Mouse (Mus musculus) heart, embryonic 16.5 days (tissue): ENCODE measurements around the gene Lrrc8b. TPM values are rescaled to one million over a fixed set of nuclear protein-coding genes. Genes with fewer than 3 reads are reported as not detected.

Source experiments
- ATAC-seq: fragments of 200-750 bp; cut with Nextera tagmentation; replicated peaks from 2 replicates; pipeline ENCODE4 v1.8.0; 2017; ENCODE audit warnings: moderate number of reproducible peaks; ENCODE audit not compliant: insufficient read depth, low FRiP score; ENCODE audit errors: extremely low read depth
- H3K27ac ChIP-seq: fragments of 300-500 bp; sonication (generic); 2 replicates; pipeline ENCODE4 v1.5.1; 2014; ENCODE audit warnings: mild to moderate bottlenecking, low read length, control low read depth, moderate library complexity
- H3K27me3 ChIP-seq: fragments of 300-500 bp; sonication (generic); 2 replicates; pipeline ENCODE4 v1.6.1; 2014; ENCODE audit warnings: low read length, mixed read lengths; ENCODE audit not compliant: control insufficient read depth, insufficient read depth
- H3K36me3 ChIP-seq: fragments of 300-500 bp; sonication (generic); 2 replicates; pipeline ENCODE4 v1.6.1; 2014; ENCODE audit not compliant: control insufficient read depth, insufficient read depth
- H3K4me1 ChIP-seq: fragments of 300-500 bp; sonication (generic); 2 replicates; pipeline ENCODE4 v1.6.1; 2014; ENCODE audit warnings: low read length, mixed read lengths; ENCODE audit not compliant: control insufficient read depth, insufficient read depth
- H3K4me2 ChIP-seq: fragments of 300-500 bp; sonication (generic); 2 replicates; pipeline ENCODE4 v1.6.1; 2014; ENCODE audit warnings: low read depth, mild to moderate bottlenecking, control low read depth, low read length
- H3K4me3 ChIP-seq: fragments of 300-500 bp; sonication (generic); 2 replicates; pipeline ENCODE4 v1.5.1; 2014; ENCODE audit warnings: mild to moderate bottlenecking, control low read depth, low read length
- H3K9ac ChIP-seq: fragments of 300-500 bp; sonication (generic); 2 replicates; pipeline ENCODE4 v1.6.1; 2014; ENCODE audit warnings: low read length, control low read depth
- H3K9me3 ChIP-seq: fragments of 300-500 bp; sonication (generic); replicated peaks from 2 replicates; pipeline ENCODE4 v1.6.1; 2016; ENCODE audit warnings: low read length; ENCODE audit not compliant: control insufficient read depth
- WGBS: fragments of 180-500 bp; shearing (Covaris S2); extraction: QIAGEN DNeasy Blood & Tissue Kit; methylation state at CpG from one replicate; pipeline ENCODE4 v1.1.7; 2014; 5-methylcytosine and 5-hydroxymethylcytosine counted together
- polyA plus RNA-seq: library from polyadenylated mRNA; unstranded; fragments of >200 nt; fragmentation: Nextera tagmentation; extraction: Ambion mirVana; gene quantifications from 2 replicates; pipeline ENCODE4 v1.2.1, GENCODE M21; 2015

Lrrc8b gene
- polyA plus RNA-seq, result 3.1 and 3.2 TPM in 2 replicates

GRCm38 (mm10) chr5:105415198-105415791, at the start of gene Lrrc8b:
TSS of gene Lrrc8b (plus strand) at chr5:105415775.
- H3K27ac ChIP-seq, result peak within 1 kb of the TSS; percentile 84
- peak; percentile 95 for ATAC-seq
- peak within 1 kb of the TSS; percentile 99 for H3K4me2 ChIP-seq
- H3K9me3 ChIP-seq, result no peaks in the 10 kb centered on the region
- peak within 1 kb of the TSS; percentile 97 for H3K9ac ChIP-seq
- no peaks in the 10 kb centered on the region for H3K36me3 ChIP-seq
- peak within 1 kb of the TSS; percentile 92 for H3K4me3 ChIP-seq
- under 1% methylated on average over 63 of the region's 63 CpGs for WGBS
- H3K27me3 ChIP-seq, result no peaks in the 10 kb centered on the region
- H3K4me1 ChIP-seq, result peaks cover 6% of the 10 kb centered on the region; the same call in 1 of the 2 replicates

GRCm38 (mm10) chr5:105381482-105381881, 34.1 kb upstream of the Lrrc8b start:
- H3K4me3 ChIP-seq, result no peak overlapping the region
- no peak overlapping the region for H3K9ac ChIP-seq
- WGBS, result 74% methylated on average over 2 of the region's 2 CpGs
- H3K27me3 ChIP-seq, result no peaks in the 10 kb centered on the region
- H3K27ac ChIP-seq, result no peak overlapping the region
- ATAC-seq, result no peak
- no peak overlapping the region for H3K4me2 ChIP-seq
- no peaks in the 10 kb centered on the region for H3K36me3 ChIP-seq
- no peaks in the 10 kb centered on the region for H3K9me3 ChIP-seq
- no peaks in the 10 kb centered on the region for H3K4me1 ChIP-seq

GRCm38 (mm10) chr5:105390346-105390745, 25.2 kb upstream of the Lrrc8b start:
- H3K27ac ChIP-seq, result no peak overlapping the region
- 83% methylated on average over 2 of the region's 2 CpGs for WGBS
- no peaks in the 10 kb centered on the region for H3K27me3 ChIP-seq
- no peaks in the 10 kb centered on the region for H3K4me1 ChIP-seq
- H3K9ac ChIP-seq, result no peak overlapping the region
- peaks cover 16% of the 10 kb centered on the region for H3K9me3 ChIP-seq
- H3K4me2 ChIP-seq, result no peak overlapping the region
- no peaks in the 10 kb centered on the region for H3K36me3 ChIP-seq
- ATAC-seq, result no peak
- H3K4me3 ChIP-seq, result no peak overlapping the region

GRCm38 (mm10) chr5:105393731-105394130, 21.8 kb upstream of the Lrrc8b start:
- Histone ChIP-seq H3K9me3 (peaks cover 16% of the 10 kb centered on the region), H3K4me3 (no peak overlapping the region), H3K27me3 (no peaks in the 10 kb centered on the region; the same call in 1 of the 2 replicates), H3K4me2 (no peak overlapping the region), H3K4me1 (no peaks in the 10 kb centered on the region), H3K36me3 (no peaks in the 10 kb centered on the region), H3K27ac (no peak overlapping the region), H3K9ac (no peak overlapping the region)
- no peak for ATAC-seq
- WGBS, result 85% methylated on average over 6 of the region's 6 CpGs

GRCm38 (mm10) chr5:105395188-105395587, 20.4 kb upstream of the Lrrc8b start:
- no peak overlapping the region for H3K9ac ChIP-seq
- WGBS, result 82% methylated on average over 4 of the region's 4 CpGs
- H3K4me3 ChIP-seq, result no peak overlapping the region
- H3K4me1 ChIP-seq, result no peaks in the 10 kb centered on the region
- peaks cover 16% of the 10 kb centered on the region for H3K9me3 ChIP-seq
- H3K36me3 ChIP-seq, result no peaks in the 10 kb centered on the region
- ATAC-seq, result no peak
- no peaks in the 10 kb centered on the region; the same call in 1 of the 2 replicates for H3K27me3 ChIP-seq
- H3K27ac ChIP-seq, result no peak overlapping the region
- H3K4me2 ChIP-seq, result no peak overlapping the region

- no peak overlapping the region for H3K27ac ChIP-seq
- no peaks in the 10 kb centered on the region for H3K4me1 ChIP-seq
- H3K9me3 ChIP-seq, result peaks cover 4% of the 10 kb centered on the region; the same call in 1 of the 2 replicates
- no peaks in the 10 kb centered on the region; the same call in 1 of the 2 replicates for H3K27me3 ChIP-seq
- 79% methylated on average over 6 of the region's 6 CpGs for WGBS
- H3K36me3 ChIP-seq, result no peaks in the 10 kb centered on the region
- no peak overlapping the region for H3K9ac ChIP-seq
- no peak overlapping the region for H3K4me3 ChIP-seq
- no peak overlapping the region for H3K4me2 ChIP-seq
- ATAC-seq, result no peak
Measured at GRCm38 (mm10) chr5:105398966-105399365, 16.6 kb upstream of the Lrrc8b start.

- H3K9ac ChIP-seq, result no peak overlapping the region
- ATAC-seq, result 0 out of 2 replicates have a peak, but pooled peaks have one; percentile 18
- H3K4me1 ChIP-seq, result no peaks in the 10 kb centered on the region
- no peaks in the 10 kb centered on the region; the same call in 1 of the 2 replicates for H3K27me3 ChIP-seq
- H3K36me3 ChIP-seq, result no peaks in the 10 kb centered on the region
- H3K4me3 ChIP-seq, result peak overlapping the region; percentile 28
- no peak overlapping the region for H3K27ac ChIP-seq
- 0 out of 2 replicates have a peak, but pooled peaks cover under 1% of the 10 kb centered on the region for H3K9me3 ChIP-seq
- 35% methylated on average over 13 of the region's 13 CpGs for WGBS
- H3K4me2 ChIP-seq, result peak overlapping the region; percentile 55
Measured at GRCm38 (mm10) chr5:105399631-105400423, 15.7 kb upstream of the Lrrc8b start.

GRCm38 (mm10) chr5:105400424-105401375, 14.9 kb upstream of the Lrrc8b start:
- Histone ChIP-seq H3K27ac (no peak overlapping the region), H3K4me2 (peak overlapping the region; percentile 55), H3K9ac (no peak overlapping the region), H3K4me1 (no peaks in the 10 kb centered on the region), H3K4me3 (peak overlapping the region; percentile 28), H3K27me3 (no peaks in the 10 kb centered on the region; the same call in 1 of the 2 replicates), H3K9me3 (no peaks in the 10 kb centered on the region), H3K36me3 (no peaks in the 10 kb centered on the region)
- 61% methylated on average over 17 of the region's 17 CpGs for WGBS
- 0 out of 2 replicates have a peak, but pooled peaks have one; percentile 6 for ATAC-seq
